Mouse (Mus musculus): Measurements from ENCODE around the gene 2010111I01Rik. TPM values are rescaled to one million over a fixed set of nuclear protein-coding genes. Genes with fewer than 3 reads are reported as not detected.

2010111I01Rik gene
- total RNA-seq, 1 experiment, result 58.3 TPM

DNA sequence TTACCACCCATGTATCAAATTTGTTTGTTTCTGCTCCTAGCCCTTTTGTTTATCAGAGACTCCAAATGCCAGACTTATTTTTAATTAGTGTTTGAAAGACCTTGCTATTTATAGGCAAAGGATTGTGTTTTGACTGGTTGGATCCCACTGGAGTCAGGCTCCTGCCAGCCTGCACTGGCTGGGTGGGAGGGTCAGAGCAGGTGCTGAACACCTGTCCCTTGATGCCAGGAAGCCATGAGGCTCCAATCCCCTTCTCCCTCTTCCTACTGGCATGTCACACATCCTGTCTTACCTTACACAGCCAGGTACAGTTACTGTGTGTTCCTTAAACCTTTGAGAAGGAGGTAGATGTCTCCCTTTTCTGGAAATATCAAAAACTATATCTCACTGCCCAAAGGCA is 318.5 kb downstream of the 2010111I01Rik start:
- no peak overlapping the region for H3K27ac ChIP-seq (ENCODE audit: insufficient read depth, low read depth, low read length, poor library complexity, severe bottlenecking)
- no peak overlapping the region for H3K4me3 ChIP-seq (ENCODE audit: insufficient read depth in 1 of 2, low read depth in 1 of 2, low read length in 2 of 2, poor library complexity in 1 of 2, severe bottlenecking in 1 of 2)
- peaks cover 28% of the 10 kb centered on the region for H3K36me3 ChIP-seq (ENCODE audit: control insufficient read depth, insufficient read depth, low read length, poor library complexity, severe bottlenecking)
- H3K9me3 ChIP-seq (ENCODE audit: control insufficient read depth, insufficient read depth, low read depth, low read length), result no peaks in the 10 kb centered on the region
- in situ Hi-C loops (cut with MboI; ENCODE audit: low sequenced_read_pairs in 2 of 2, unreplicated experiment in 2 of 2), result no loop called here
- peaks cover 17 to 27% of the 10 kb centered on the region in 2 experiments for H3K4me1 ChIP-seq (ENCODE audit: control insufficient read depth in 2 of 2, insufficient read depth in 2 of 2, low read length in 2 of 2, poor library complexity in 1 of 2)
- no peak for TF ChIP-seq MAFK (IDR thresholded peaks at IDR 0.05; ENCODE audit: insufficient read depth, low read depth, low read length)
- TF ChIP-seq ZC3H11A (IDR thresholded peaks at IDR 0.05; ENCODE audit: borderline replicate concordance, low read depth, low read length), result no peak
- TF ChIP-seq HCFC1 (IDR thresholded peaks at IDR 0.05; ENCODE audit: borderline replicate concordance, insufficient read depth, low read length), result no peak
- no peak for TF ChIP-seq CHD2 (IDR thresholded peaks at IDR 0.05; ENCODE audit: low read depth, low read length)
- no peak for TF ChIP-seq ZNF384 (IDR thresholded peaks at IDR 0.05; ENCODE audit: low read depth, low read length)
- no peak overlapping the region for H3K9ac ChIP-seq (ENCODE audit: insufficient read depth, low read depth, low read length, poor library complexity, severe bottlenecking)
- no peak for DNase-seq (ENCODE audit: low read depth, low spot score)

DNA sequence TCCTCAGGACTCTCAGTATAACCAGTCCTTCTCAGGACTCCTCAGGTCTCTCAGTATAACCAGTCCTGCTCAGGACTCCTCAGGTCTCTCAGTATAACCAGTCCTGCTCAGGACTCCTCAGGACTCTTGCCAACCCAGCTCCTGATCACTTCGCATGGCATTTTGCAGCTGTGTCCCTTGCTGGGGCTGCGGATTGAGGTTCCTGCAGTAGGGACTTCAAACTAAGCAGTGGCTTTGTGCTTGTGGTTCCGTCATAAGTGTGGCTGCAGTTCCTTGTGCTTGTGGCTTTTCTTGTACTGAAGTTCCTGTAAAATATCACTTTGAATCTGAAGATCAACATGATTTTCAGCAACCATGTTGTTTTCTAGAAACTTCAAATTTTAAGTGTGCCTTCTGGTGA is 320.1 kb downstream of the 2010111I01Rik start:
- Histone ChIP-seq H3K9me3 (ENCODE audit: control insufficient read depth, insufficient read depth, low read depth, low read length) (no peaks in the 10 kb centered on the region), H3K4me1 (ENCODE audit: control insufficient read depth in 2 of 2, insufficient read depth in 2 of 2, low read length in 2 of 2, poor library complexity in 1 of 2) (peaks cover 15 to 21% of the 10 kb centered on the region in 2 experiments), H3K27ac (ENCODE audit: insufficient read depth, low read depth, low read length, poor library complexity, severe bottlenecking) (no peak overlapping the region), H3K4me3 (ENCODE audit: insufficient read depth in 1 of 2, low read depth in 1 of 2, low read length in 2 of 2, poor library complexity in 1 of 2, severe bottlenecking in 1 of 2) (no peak overlapping the region), H3K9ac (ENCODE audit: insufficient read depth, low read depth, low read length, poor library complexity, severe bottlenecking) (no peak overlapping the region), H3K36me3 (ENCODE audit: control insufficient read depth, insufficient read depth, low read length, poor library complexity, severe bottlenecking) (peaks cover 31% of the 10 kb centered on the region)
- TF ChIP-seq MAFK (IDR thresholded peaks at IDR 0.05; ENCODE audit: insufficient read depth, low read depth, low read length) (no peak), ZNF384 (IDR thresholded peaks at IDR 0.05; ENCODE audit: low read depth, low read length) (no peak), ZC3H11A (IDR thresholded peaks at IDR 0.05; ENCODE audit: borderline replicate concordance, low read depth, low read length) (no peak), HCFC1 (IDR thresholded peaks at IDR 0.05; ENCODE audit: borderline replicate concordance, insufficient read depth, low read length) (no peak), CHD2 (IDR thresholded peaks at IDR 0.05; ENCODE audit: low read depth, low read length) (no peak)
- DNase-seq (ENCODE audit: low read depth, low spot score), result no peak
- in situ Hi-C loops (cut with MboI; ENCODE audit: low sequenced_read_pairs in 2 of 2, unreplicated experiment in 2 of 2), result no loop called here

DNA sequence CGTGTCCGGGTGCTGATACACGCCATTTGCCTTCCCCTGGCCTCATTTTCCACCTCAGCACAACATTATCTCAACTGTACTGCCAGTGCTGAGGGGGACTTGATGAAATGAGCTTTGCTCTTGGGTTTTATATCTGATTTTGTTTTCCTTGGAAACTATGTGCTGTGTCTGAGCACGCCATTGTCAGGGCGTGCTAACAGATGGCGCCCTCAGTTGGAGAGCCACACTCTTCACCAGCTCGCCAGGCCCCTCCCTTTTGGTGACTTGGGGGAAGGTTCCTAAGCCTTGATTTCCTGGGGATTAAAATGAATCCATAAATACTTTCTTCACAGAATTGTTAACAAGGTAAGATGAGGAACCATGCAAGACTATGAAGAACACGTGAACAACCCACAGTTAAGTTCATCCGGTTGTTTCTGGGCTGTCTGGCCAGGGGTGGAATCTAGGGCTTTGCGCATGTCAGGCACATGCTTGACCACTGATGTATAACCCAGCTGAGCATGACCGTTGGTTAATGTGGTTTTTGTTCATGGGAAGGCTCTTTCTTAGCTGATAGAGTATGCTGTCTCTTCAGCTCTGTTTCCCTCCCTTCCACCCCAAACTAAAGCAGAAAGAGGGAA is 321.9 kb downstream of the 2010111I01Rik start:
- peaks cover 44% of the 10 kb centered on the region for H3K36me3 ChIP-seq (ENCODE audit: control insufficient read depth, insufficient read depth, low read length, poor library complexity, severe bottlenecking)
- H3K27ac ChIP-seq (ENCODE audit: insufficient read depth, low read depth, low read length, poor library complexity, severe bottlenecking), result no peak overlapping the region
- in situ Hi-C loops (cut with MboI; ENCODE audit: low sequenced_read_pairs in 2 of 2, unreplicated experiment in 2 of 2), result no loop called here
- H3K9ac ChIP-seq (ENCODE audit: insufficient read depth, low read depth, low read length, poor library complexity, severe bottlenecking), result no peak overlapping the region
- DNase-seq (ENCODE audit: low read depth, low spot score), result no peak
- no peaks in the 10 kb centered on the region for H3K9me3 ChIP-seq (ENCODE audit: control insufficient read depth, insufficient read depth, low read depth, low read length)
- peaks cover 7 to 16% of the 10 kb centered on the region in 2 experiments; a peak in 2 of 4 replicates for H3K4me1 ChIP-seq (ENCODE audit: control insufficient read depth in 2 of 2, insufficient read depth in 2 of 2, low read length in 2 of 2, poor library complexity in 1 of 2)
- TF ChIP-seq HCFC1 (IDR thresholded peaks at IDR 0.05; ENCODE audit: borderline replicate concordance, insufficient read depth, low read length), result no peak
- no peak for TF ChIP-seq CHD2 (IDR thresholded peaks at IDR 0.05; ENCODE audit: low read depth, low read length)
- TF ChIP-seq ZNF384 (IDR thresholded peaks at IDR 0.05; ENCODE audit: low read depth, low read length), result no peak
- no peak for TF ChIP-seq ZC3H11A (IDR thresholded peaks at IDR 0.05; ENCODE audit: borderline replicate concordance, low read depth, low read length)
- TF ChIP-seq MAFK (IDR thresholded peaks at IDR 0.05; ENCODE audit: insufficient read depth, low read depth, low read length), result no peak
- no peak overlapping the region for H3K4me3 ChIP-seq (ENCODE audit: insufficient read depth in 1 of 2, low read depth in 1 of 2, low read length in 2 of 2, poor library complexity in 1 of 2, severe bottlenecking in 1 of 2)

DNA sequence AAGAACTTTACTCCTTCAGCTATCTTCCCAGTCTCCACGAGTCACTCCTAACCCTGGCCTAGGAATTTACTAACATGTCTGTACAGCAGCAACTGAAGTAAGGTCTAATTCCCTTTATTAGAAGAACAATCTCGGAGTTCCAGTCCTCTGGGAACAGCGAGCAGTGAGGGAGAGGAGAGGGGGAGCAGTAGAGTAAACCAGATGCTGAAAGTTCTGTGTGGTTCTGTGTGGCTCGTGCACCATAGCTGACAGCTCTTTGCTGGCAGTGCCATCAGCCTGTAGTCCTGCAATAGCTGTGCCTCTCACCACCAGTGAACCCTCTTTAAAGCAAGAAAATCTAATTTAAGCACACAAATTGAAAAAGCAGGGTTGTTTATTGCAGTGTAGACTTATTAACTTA is 324.5 kb downstream of the 2010111I01Rik start:
- Histone ChIP-seq H3K4me1 (ENCODE audit: control insufficient read depth in 2 of 2, insufficient read depth in 2 of 2, low read length in 2 of 2, poor library complexity in 1 of 2) (peaks cover 7 to 18% of the 10 kb centered on the region in 2 experiments; a peak in 3 of 4 replicates), H3K36me3 (ENCODE audit: control insufficient read depth, insufficient read depth, low read length, poor library complexity, severe bottlenecking) (peaks cover 36% of the 10 kb centered on the region), H3K9me3 (ENCODE audit: control insufficient read depth, insufficient read depth, low read depth, low read length) (no peaks in the 10 kb centered on the region), H3K4me3 (ENCODE audit: insufficient read depth in 1 of 2, low read depth in 1 of 2, low read length in 2 of 2, poor library complexity in 1 of 2, severe bottlenecking in 1 of 2) (no peak overlapping the region), H3K9ac (ENCODE audit: insufficient read depth, low read depth, low read length, poor library complexity, severe bottlenecking) (no peak overlapping the region), H3K27ac (ENCODE audit: insufficient read depth, low read depth, low read length, poor library complexity, severe bottlenecking) (no peak overlapping the region)
- in situ Hi-C loops (cut with MboI; ENCODE audit: low sequenced_read_pairs in 2 of 2, unreplicated experiment in 2 of 2), result no loop called here
- no peak for TF ChIP-seq CHD2 (IDR thresholded peaks at IDR 0.05; ENCODE audit: low read depth, low read length)
- TF ChIP-seq ZNF384 (IDR thresholded peaks at IDR 0.05; ENCODE audit: low read depth, low read length), result no peak
- no peak for TF ChIP-seq MAFK (IDR thresholded peaks at IDR 0.05; ENCODE audit: insufficient read depth, low read depth, low read length)
- no peak for TF ChIP-seq HCFC1 (IDR thresholded peaks at IDR 0.05; ENCODE audit: borderline replicate concordance, insufficient read depth, low read length)
- TF ChIP-seq ZC3H11A (IDR thresholded peaks at IDR 0.05; ENCODE audit: borderline replicate concordance, low read depth, low read length), result no peak
- DNase-seq (ENCODE audit: low read depth, low spot score), result no peak
